Mouse (Mus musculus) midbrain, embryonic 12.5 days (tissue): ENCODE results near the gene Utp6. TPM values are rescaled to one million over a fixed set of nuclear protein-coding genes. Genes with fewer than 3 reads are reported as not detected.

Experiments used
- ATAC-seq: fragments of 200-750 bp; cut with Nextera tagmentation; 2 replicates; pipeline ENCODE4 v1.8.0; 2017; ENCODE audit warnings: low read depth, moderate TSS enrichment, moderate library complexity; ENCODE audit not compliant: low FRiP score
- H3K27ac ChIP-seq: fragments of 300-500 bp; sonication (generic); replicated peaks from 2 replicates; pipeline ENCODE4 v1.5.1; 2016; ENCODE audit warnings: mild to moderate bottlenecking
- H3K27me3 ChIP-seq: fragments of 300-500 bp; sonication (generic); 2 replicates; pipeline ENCODE4 v1.6.1; 2016; ENCODE audit warnings: mild to moderate bottlenecking
- H3K36me3 ChIP-seq: fragments of 300-500 bp; sonication (generic); 2 replicates; pipeline ENCODE4 v1.6.1; 2016
- H3K4me1 ChIP-seq: fragments of 300-500 bp; sonication (generic); 2 replicates; pipeline ENCODE4 v1.6.1; 2016
- H3K4me2 ChIP-seq: fragments of 300-500 bp; sonication (generic); replicated peaks from 2 replicates; pipeline ENCODE4 v1.6.1; 2016; ENCODE audit warnings: mild to moderate bottlenecking, moderate library complexity
- H3K4me3 ChIP-seq: fragments of 300-500 bp; sonication (generic); 2 replicates; pipeline ENCODE4 v1.5.1; 2016; ENCODE audit warnings: mild to moderate bottlenecking
- H3K9ac ChIP-seq: fragments of 300-500 bp; sonication (generic); replicated peaks from 2 replicates; pipeline ENCODE4 v1.6.1; 2016; ENCODE audit warnings: mild to moderate bottlenecking, moderate library complexity
- H3K9me3 ChIP-seq: fragments of 300-500 bp; sonication (generic); 2 replicates; pipeline ENCODE4 v1.6.1; 2016; ENCODE audit warnings: mild to moderate bottlenecking
- WGBS: fragments of 180-500 bp; shearing (Covaris S2); methylation state at CpG from one replicate; pipeline ENCODE4 v1.1.7; 2016; 5-methylcytosine and 5-hydroxymethylcytosine counted together
- polyA plus RNA-seq: library from polyadenylated mRNA; unstranded; fragments of >200 nt; fragmentation: Nextera tagmentation; extraction: Ambion mirVana; gene quantifications from 2 replicates; pipeline ENCODE4 v1.2.1, GENCODE M21; 2016

Utp6 gene
- polyA plus RNA-seq, 1 experiment from 2014 or later = 60.2 TPM

- Histone ChIP-seq H3K4me2 (no peak overlapping the region), H3K27me3 (no peaks in the 10 kb centered on the region), H3K27ac (no peak overlapping the region), H3K36me3 (no peaks in the 10 kb centered on the region), H3K9me3 (no peaks in the 10 kb centered on the region), H3K4me3 (no peak overlapping the region), H3K9ac (no peak overlapping the region), H3K4me1 (no peaks in the 10 kb centered on the region)
- no peak for ATAC-seq
- WGBS = 81% methylated on average over 6 of the region's 6 CpGs
Measured at GRCm38 (mm10) chr11:79902881-79903481, 59.2 kb downstream of the Utp6 start.

- 85% methylated on average over 6 of the region's 6 CpGs for WGBS
- H3K9ac ChIP-seq = no peak overlapping the region
- no peaks in the 10 kb centered on the region for H3K36me3 ChIP-seq
- H3K4me2 ChIP-seq = no peak overlapping the region
- H3K4me1 ChIP-seq = no peaks in the 10 kb centered on the region
- no peak for ATAC-seq
- H3K9me3 ChIP-seq = no peaks in the 10 kb centered on the region
- H3K4me3 ChIP-seq = no peak overlapping the region
- H3K27ac ChIP-seq = no peak overlapping the region
- H3K27me3 ChIP-seq = no peaks in the 10 kb centered on the region
Measured at GRCm38 (mm10) chr11:79901146-79901545, 61.0 kb downstream of the Utp6 start.

GRCm38 (mm10) chr11:79892259-79892658 lies 69.9 kb downstream of the Utp6 start:
- no peak overlapping the region for H3K4me2 ChIP-seq
- H3K9me3 ChIP-seq = no peaks in the 10 kb centered on the region
- H3K4me3 ChIP-seq = no peak overlapping the region
- ATAC-seq = no peak
- no peaks in the 10 kb centered on the region for H3K27me3 ChIP-seq
- no peaks in the 10 kb centered on the region for H3K36me3 ChIP-seq
- no peaks in the 10 kb centered on the region for H3K4me1 ChIP-seq
- WGBS = 89% methylated on average over 6 of the region's 6 CpGs
- H3K9ac ChIP-seq = no peak overlapping the region
- H3K27ac ChIP-seq = no peak overlapping the region

- Histone ChIP-seq H3K4me3 (no peak overlapping the region), H3K27ac (no peak overlapping the region), H3K27me3 (no peaks in the 10 kb centered on the region), H3K9me3 (no peaks in the 10 kb centered on the region), H3K36me3 (no peaks in the 10 kb centered on the region), H3K4me2 (no peak overlapping the region), H3K9ac (no peak overlapping the region), H3K4me1 (no peaks in the 10 kb centered on the region)
- 90% methylated on average over 2 of the region's 2 CpGs for WGBS
- ATAC-seq = no peak
Measured at GRCm38 (mm10) chr11:79890822-79891221, 71.4 kb downstream of the Utp6 start.

DNA sequence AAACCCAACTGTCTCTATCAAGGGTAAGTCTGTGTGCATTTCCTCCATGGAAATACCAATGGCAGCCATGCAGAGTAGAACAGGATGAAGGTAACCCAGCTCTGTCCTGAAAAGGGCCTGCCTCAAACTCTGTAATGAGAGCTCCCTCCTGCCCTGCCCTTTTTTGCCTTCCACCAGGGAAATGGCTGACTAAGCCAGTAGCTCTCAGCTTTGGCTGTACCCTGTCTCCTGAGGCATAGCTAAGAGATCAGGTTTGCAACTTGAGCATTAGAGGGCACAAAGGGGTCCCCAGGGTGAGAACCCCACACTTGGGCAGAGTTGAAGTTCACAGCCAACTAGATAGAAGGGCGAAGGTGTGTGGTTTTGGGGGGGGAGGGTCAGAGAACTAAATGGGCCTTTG lies 75.2 kb downstream of the Utp6 start:
- Histone ChIP-seq H3K36me3 (no peaks in the 10 kb centered on the region), H3K27ac (no peak overlapping the region), H3K9ac (no peak overlapping the region), H3K4me1 (no peaks in the 10 kb centered on the region), H3K4me2 (no peak overlapping the region), H3K4me3 (no peak overlapping the region), H3K27me3 (no peaks in the 10 kb centered on the region), H3K9me3 (no peaks in the 10 kb centered on the region)
- no peak for ATAC-seq
- 77% methylated on average over 1 of the region's 1 CpGs for WGBS

GRCm38 (mm10) chr11:79886395-79886794 lies 75.8 kb downstream of the Utp6 start:
- Histone ChIP-seq H3K4me1 (no peaks in the 10 kb centered on the region), H3K4me3 (no peak overlapping the region), H3K9ac (no peak overlapping the region), H3K27ac (no peak overlapping the region), H3K9me3 (no peaks in the 10 kb centered on the region), H3K36me3 (no peaks in the 10 kb centered on the region), H3K4me2 (no peak overlapping the region), H3K27me3 (no peaks in the 10 kb centered on the region)
- WGBS = 95% methylated on average over 1 of the region's 1 CpGs
- ATAC-seq = no peak

DNA sequence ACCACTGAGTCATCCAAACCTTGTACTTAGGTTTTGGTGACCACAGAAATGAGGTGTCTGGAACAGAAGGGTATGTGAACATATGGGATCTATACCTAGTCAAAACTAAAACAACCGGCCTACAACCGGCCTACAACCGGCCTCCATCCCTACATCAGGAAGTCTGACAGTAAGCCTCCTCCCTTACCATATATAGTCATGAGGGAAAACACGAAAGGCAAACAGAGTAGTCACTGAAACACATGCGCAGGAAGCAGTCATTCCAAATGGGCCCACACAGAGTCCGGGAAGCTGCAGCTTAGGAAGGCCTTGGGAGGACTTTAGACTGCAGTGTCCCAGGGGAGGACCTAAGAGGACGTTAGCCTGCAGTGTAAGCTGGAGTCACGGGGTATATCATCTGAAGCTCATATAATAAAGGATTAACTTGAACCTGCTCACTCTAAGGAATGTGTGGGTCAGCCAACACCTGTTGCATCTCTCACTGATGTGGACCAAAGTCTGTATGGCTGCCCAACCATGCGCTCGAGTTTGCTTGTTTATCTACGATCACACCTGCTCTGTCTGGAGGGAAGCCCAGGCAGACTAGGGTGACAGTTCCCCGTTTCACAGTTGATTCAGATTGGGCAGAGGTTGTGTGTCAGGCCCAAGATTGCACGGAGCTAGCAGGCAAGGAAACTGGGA lies 76.3 kb downstream of the Utp6 start:
- no peak overlapping the region for H3K4me3 ChIP-seq
- no peak overlapping the region for H3K4me2 ChIP-seq
- WGBS = 89% methylated on average over 13 of the region's 13 CpGs
- no peaks in the 10 kb centered on the region for H3K27me3 ChIP-seq
- no peaks in the 10 kb centered on the region for H3K4me1 ChIP-seq
- ATAC-seq = no peak
- H3K36me3 ChIP-seq = no peaks in the 10 kb centered on the region
- H3K9me3 ChIP-seq = no peaks in the 10 kb centered on the region
- no peak overlapping the region for H3K9ac ChIP-seq
- no peak overlapping the region for H3K27ac ChIP-seq

- H3K4me3 ChIP-seq = no peak overlapping the region
- no peaks in the 10 kb centered on the region for H3K27me3 ChIP-seq
- WGBS = 86% methylated on average over 6 of the region's 6 CpGs
- no peak overlapping the region for H3K9ac ChIP-seq
- H3K4me2 ChIP-seq = no peak overlapping the region
- H3K9me3 ChIP-seq = no peaks in the 10 kb centered on the region
- no peaks in the 10 kb centered on the region for H3K36me3 ChIP-seq
- H3K27ac ChIP-seq = no peak overlapping the region
- ATAC-seq = no peak
- H3K4me1 ChIP-seq = no peaks in the 10 kb centered on the region
Measured at GRCm38 (mm10) chr11:79884784-79885183, 77.4 kb downstream of the Utp6 start.

Other genes starting within 250 kb of the Utp6 start
- 33.0 and 34.3 TPM in 2 replicates for gene Suz12, start 30.7 kb upstream of the Utp6 start, polyA plus RNA-seq
- gene Crlf3, start 118.6 kb upstream of the Utp6 start, polyA plus RNA-seq = 22.6 and 24.6 TPM in 2 replicates
- 13.8 and 14.5 TPM in 2 replicates for gene Atad5, start 127.0 kb upstream of the Utp6 start, polyA plus RNA-seq
- gene Tefm, start 179.8 kb upstream of the Utp6 start, polyA plus RNA-seq = 31.6 and 33.2 TPM in 2 replicates
- gene Adap2, start 191.7 kb upstream of the Utp6 start, polyA plus RNA-seq = 1.6 and 2.7 TPM in 2 replicates
- 3.0 and 4.5 TPM in 2 replicates for gene Rnf135, start 221.5 kb upstream of the Utp6 start, polyA plus RNA-seq
- 70.3 and 71.0 TPM in 2 replicates for gene Rhot1, start 246.6 kb upstream of the Utp6 start, polyA plus RNA-seq